Mouse (Mus musculus) bone marrow, adult 2 months (tissue): ENCODE data around the gene Tufm.

Source experiments
- CTCF ChIP-seq: fragments of 200-500 bp; IDR thresholded peaks from 2 replicates; pipeline ENCODE4 v1.5.1; 2011; ENCODE audit warnings: low read length, control low read depth; ENCODE audit not compliant: control insufficient read depth, insufficient read depth
- POLR2A ChIP-seq: fragments of 200-500 bp; IDR thresholded peaks from 2 replicates; pipeline ENCODE4 v1.6.1; 2011; ENCODE audit warnings: low read depth, mild to moderate bottlenecking, control low read depth, low read length, borderline replicate concordance; ENCODE audit not compliant: control insufficient read depth

DNA sequence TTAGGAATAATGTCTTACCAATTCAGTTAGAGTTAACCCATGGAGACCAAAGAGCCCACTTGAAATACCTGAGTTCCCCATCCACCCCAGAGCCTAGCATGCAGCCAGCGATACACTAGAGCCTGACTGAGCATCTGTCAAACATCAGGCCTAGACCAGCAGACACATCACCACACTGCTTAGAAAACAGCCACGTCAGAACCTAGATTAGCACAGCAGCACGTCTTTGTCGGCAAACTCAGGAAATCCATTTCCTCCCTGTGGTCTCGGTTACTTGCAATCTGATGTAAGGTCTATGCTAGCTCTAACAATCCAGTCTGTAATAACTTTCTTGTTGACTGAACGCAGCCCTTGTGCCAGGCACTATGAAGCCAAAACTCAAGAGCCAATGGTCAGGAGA lies 17.1 kb upstream of the Tufm start:
- TF ChIP-seq POLR2A (no peak), CTCF (no peak)
